In genomic region chr7:28344637-28345036, GRCm38 (mm10) we compare ENCODE assay signal across 8 mouse cellular contexts. TPM values are rescaled to one million over a fixed set of nuclear protein-coding genes. Genes with fewer than 3 reads are reported as not detected.
A peak's percentile ranks its signal among the peaks of the same experiment; 100 is the strongest.
DNase-seq lines count a peak whose midpoint lies in the region; ATAC-seq and TF ChIP-seq lines count a peak whose summit lies in the region.

No protein-coding gene starts in this region.

- DNase-seq in kidney, adult 2 months: peak; percentile 58
- DNase-seq in natural killer cell, adult 2 months (ENCODE audit: low spot score in 2 of 2): peak; percentile 62 to 76
- DNase-seq in thymus, postnatal 25 days: peak; percentile 66

- TF ChIP-seq CTCF in kidney, adult 2 months (conservative IDR thresholded peaks at IDR 0.05; ENCODE audit: insufficient read depth, insufficient read length, low read depth, low read length): peak; percentile 69
- TF ChIP-seq CTCF in ES-Bruce4 (IDR thresholded peaks at IDR 0.05; ENCODE audit: low read depth, low read length): peak; percentile 16
- TF ChIP-seq CTCF in bone marrow, adult 2 months (IDR thresholded peaks at IDR 0.05; ENCODE audit: control insufficient read depth, insufficient read depth, low read length): peak; percentile 58

- H3K4me2 ChIP-seq in kidney, embryonic 15.5 days: no peak overlapping the region
- peak overlapping the region; percentile 14; the same call in 1 of the 2 replicates for H3K4me2 ChIP-seq in limb, embryonic 13.5 days (replicated peaks)

- 5% methylated on average over 4 of the region's 4 CpGs for WGBS in kidney, adult 2 months
- WGBS in kidney, embryonic 15.5 days: 11% methylated on average over 4 of the region's 4 CpGs
- WGBS in bone marrow, adult 2 months: 2% methylated on average over 4 of the region's 4 CpGs
- 4% methylated on average over 4 of the region's 4 CpGs for WGBS in limb, embryonic 13.5 days

- H3K27ac ChIP-seq in kidney, adult 2 months (ENCODE audit: insufficient read depth, low read depth, low read length): no peak overlapping the region
- H3K27ac ChIP-seq in kidney, embryonic 15.5 days: no peak overlapping the region
- no peak overlapping the region for H3K27ac ChIP-seq in ES-Bruce4 (ENCODE audit: insufficient read depth, low read length)
- no peak overlapping the region for H3K27ac ChIP-seq in bone marrow, adult 2 months (ENCODE audit: control insufficient read depth, insufficient read depth, low read depth, low read length, poor library complexity)
- H3K27ac ChIP-seq in limb, embryonic 13.5 days: no peak overlapping the region

- H3K36me3 ChIP-seq in kidney, adult 2 months (ENCODE audit: control insufficient read depth, insufficient read depth, low read length): no peaks in the 10 kb centered on the region
- H3K36me3 ChIP-seq in kidney, embryonic 15.5 days: no peaks in the 10 kb centered on the region
- H3K36me3 ChIP-seq in ES-Bruce4 (ENCODE audit: control insufficient read depth, insufficient read depth, low read length, poor library complexity, severe bottlenecking): no peaks in the 10 kb centered on the region
- H3K36me3 ChIP-seq in limb, embryonic 13.5 days: no peaks in the 10 kb centered on the region

- H3K27me3 ChIP-seq in kidney, adult 2 months (replicated peaks; ENCODE audit: control insufficient read depth, insufficient read depth, low read length): no peaks in the 10 kb centered on the region
- no peaks in the 10 kb centered on the region for H3K27me3 ChIP-seq in kidney, embryonic 15.5 days
- no peaks in the 10 kb centered on the region for H3K27me3 ChIP-seq in ES-Bruce4 (ENCODE audit: control insufficient read depth, insufficient read depth, low read length, poor library complexity, severe bottlenecking)
- no peaks in the 10 kb centered on the region for H3K27me3 ChIP-seq in limb, embryonic 13.5 days

- H3K4me1 ChIP-seq in kidney, adult 2 months (ENCODE audit: control insufficient read depth, insufficient read depth, low read length): 0 out of 2 replicates have a peak, but pooled peaks cover under 1% of the 10 kb centered on the region
- peaks cover 22% of the 10 kb centered on the region for H3K4me1 ChIP-seq in kidney, embryonic 15.5 days
- peaks cover 3% of the 10 kb centered on the region for H3K4me1 ChIP-seq in ES-Bruce4 (ENCODE audit: control insufficient read depth, insufficient read depth, low read length)
- no peaks in the 10 kb centered on the region for H3K4me1 ChIP-seq in bone marrow, adult 2 months (ENCODE audit: control insufficient read depth, insufficient read depth, low read length)
- H3K4me1 ChIP-seq in limb, embryonic 13.5 days: peaks cover 24% of the 10 kb centered on the region

- H3K4me3 ChIP-seq in kidney, adult 2 months (ENCODE audit: insufficient read depth, low read depth, low read length): no peak overlapping the region
- H3K4me3 ChIP-seq in kidney, embryonic 15.5 days (replicated peaks): no peak overlapping the region
- H3K4me3 ChIP-seq in ES-Bruce4 (ENCODE audit: low read depth, low read length): no peak overlapping the region
- no peak overlapping the region for H3K4me3 ChIP-seq in bone marrow, adult 2 months (replicated peaks; ENCODE audit: control insufficient read depth, low read depth, low read length)
- H3K4me3 ChIP-seq in limb, embryonic 13.5 days: no peak overlapping the region

- no peaks in the 10 kb centered on the region for H3K9me3 ChIP-seq in kidney, embryonic 15.5 days (replicated peaks)
- H3K9me3 ChIP-seq in ES-Bruce4 (replicated peaks; ENCODE audit: control insufficient read depth, insufficient read depth, low read length, poor library complexity, severe bottlenecking): no peaks in the 10 kb centered on the region
- no peaks in the 10 kb centered on the region for H3K9me3 ChIP-seq in limb, embryonic 13.5 days

- no peak for TF ChIP-seq POLR2A in kidney, adult 2 months (IDR thresholded peaks at IDR 0.05; ENCODE audit: low read depth, low read length)
- no peak for TF ChIP-seq POLR2A in ES-Bruce4 (IDR thresholded peaks at IDR 0.05; ENCODE audit: insufficient read depth, low read length)
- TF ChIP-seq POLR2A in bone marrow, adult 2 months (IDR thresholded peaks at IDR 0.05; ENCODE audit: borderline replicate concordance, control insufficient read depth, low read depth, low read length): no peak

- ATAC-seq in kidney, embryonic 15.5 days (replicated peaks; ENCODE audit: low FRiP score): no peak
- ATAC-seq in erythroid progenitor cell, adult 5-6 weeks (replicated peaks; ENCODE audit: low FRiP score, poor library complexity, severe bottlenecking): peak; percentile 83
- ATAC-seq in limb, embryonic 13.5 days (ENCODE audit: low FRiP score, low read depth): peak; percentile 34; the same call in 1 of the 2 replicates

- H3K9ac ChIP-seq in kidney, embryonic 15.5 days: no peak overlapping the region
- no peak overlapping the region for H3K9ac ChIP-seq in ES-Bruce4 (ENCODE audit: low read depth, poor library complexity, severe bottlenecking)
- no peak overlapping the region for H3K9ac ChIP-seq in limb, embryonic 13.5 days

- no peak for TF ChIP-seq EP300 in ES-Bruce4 (IDR thresholded peaks at IDR 0.05; ENCODE audit: insufficient read depth, low read depth, low read length)

RNA-seq across cellular contexts. Expression of gene Rps16, which starts 5.8 kb away (rescaled TPM):
- 724 and 951 TPM in 2 replicates for polyA plus RNA-seq in kidney, adult 2 months (2012; rRNA removed)
- polyA plus RNA-seq in kidney, embryonic 15.5 days (2015; fragmentation: Nextera tagmentation; extraction: Ambion mirVana): 995 and 1,159 TPM in 2 replicates
- polyA plus RNA-seq in ES-Bruce4 (2011; ENCODE audit: insufficient read depth, insufficient read length, low read depth, missing spikeins): 1,972 and 2,086 TPM in 2 replicates
- polyA plus RNA-seq in bone marrow, adult 2 months (2011; ENCODE audit: insufficient read depth, insufficient read length, low replicate concordance, missing spikeins): 838 and 1,358 TPM in 2 replicates
- total RNA-seq in erythroid progenitor cell, adult 5-6 weeks (2015; ENCODE audit: low replicate concordance): 892 and 1,114 TPM in 2 replicates
- total RNA-seq in erythroid progenitor cell, adult 5-6 weeks (2017; ENCODE audit: low replicate concordance): 132 and 239 TPM in 2 replicates
- polyA plus RNA-seq in limb, embryonic 13.5 days (2015; fragmentation: Nextera tagmentation; extraction: Ambion mirVana): 908 and 932 TPM in 2 replicates

RNA-seq across cellular contexts. Expression of gene Supt5, which starts 6.1 kb away (rescaled TPM):
- polyA plus RNA-seq in kidney, adult 2 months (2012; rRNA removed): 86.8 and 88.6 TPM in 2 replicates
- 91.0 and 104 TPM in 2 replicates for polyA plus RNA-seq in kidney, embryonic 15.5 days (2015; fragmentation: Nextera tagmentation; extraction: Ambion mirVana)
- 98.4 and 101 TPM in 2 replicates for polyA plus RNA-seq in ES-Bruce4 (2011; ENCODE audit: insufficient read depth, insufficient read length, low read depth, missing spikeins)
- 50.8 and 77.1 TPM in 2 replicates for polyA plus RNA-seq in bone marrow, adult 2 months (2011; ENCODE audit: insufficient read depth, insufficient read length, low replicate concordance, missing spikeins)
- 33.5 and 37.8 TPM in 2 replicates for total RNA-seq in erythroid progenitor cell, adult 5-6 weeks (2015; ENCODE audit: low replicate concordance)
- 34.3 and 43.0 TPM in 2 replicates for total RNA-seq in erythroid progenitor cell, adult 5-6 weeks (2017; ENCODE audit: low replicate concordance)
- 98.8 and 106 TPM in 2 replicates for polyA plus RNA-seq in limb, embryonic 13.5 days (2015; fragmentation: Nextera tagmentation; extraction: Ambion mirVana)

RNA-seq across cellular contexts. Expression of gene Plekhg2, which starts 27.8 kb away (rescaled TPM):
- 13.5 and 14.6 TPM in 2 replicates for polyA plus RNA-seq in kidney, adult 2 months (2012; rRNA removed)
- polyA plus RNA-seq in kidney, embryonic 15.5 days (2015; fragmentation: Nextera tagmentation; extraction: Ambion mirVana): 69.9 and 84.6 TPM in 2 replicates
- polyA plus RNA-seq in ES-Bruce4 (2011; ENCODE audit: insufficient read depth, insufficient read length, low read depth, missing spikeins): 85.5 and 90.1 TPM in 2 replicates
- 15.6 and 26.3 TPM in 2 replicates for polyA plus RNA-seq in bone marrow, adult 2 months (2011; ENCODE audit: insufficient read depth, insufficient read length, low replicate concordance, missing spikeins)
- total RNA-seq in erythroid progenitor cell, adult 5-6 weeks (2015; ENCODE audit: low replicate concordance): 2.1 and 5.8 TPM in 2 replicates
- 1.0 and 3.1 TPM in 2 replicates for total RNA-seq in erythroid progenitor cell, adult 5-6 weeks (2017; ENCODE audit: low replicate concordance)
- polyA plus RNA-seq in limb, embryonic 13.5 days (2015; fragmentation: Nextera tagmentation; extraction: Ambion mirVana): 89.5 and 98.3 TPM in 2 replicates

RNA-seq across cellular contexts. Expression of gene Timm50, which starts 32.8 kb away (rescaled TPM):
- 99.0 and 102 TPM in 2 replicates for polyA plus RNA-seq in kidney, adult 2 months (2012; rRNA removed)
- polyA plus RNA-seq in kidney, embryonic 15.5 days (2015; fragmentation: Nextera tagmentation; extraction: Ambion mirVana): 154 and 160 TPM in 2 replicates
- polyA plus RNA-seq in ES-Bruce4 (2011; ENCODE audit: insufficient read depth, insufficient read length, low read depth, missing spikeins): 70.5 and 76.4 TPM in 2 replicates
- 44.6 and 44.8 TPM in 2 replicates for polyA plus RNA-seq in bone marrow, adult 2 months (2011; ENCODE audit: insufficient read depth, insufficient read length, low replicate concordance, missing spikeins)
- total RNA-seq in erythroid progenitor cell, adult 5-6 weeks (2015; ENCODE audit: low replicate concordance): 15.9 and 16.3 TPM in 2 replicates
- 7.8 and 12.7 TPM in 2 replicates for total RNA-seq in erythroid progenitor cell, adult 5-6 weeks (2017; ENCODE audit: low replicate concordance)
- polyA plus RNA-seq in limb, embryonic 13.5 days (2015; fragmentation: Nextera tagmentation; extraction: Ambion mirVana): 144 and 146 TPM in 2 replicates

RNA-seq across cellular contexts. Expression of gene Zfp36, which starts 35.4 kb away (rescaled TPM):
- 24.6 and 25.5 TPM in 2 replicates for polyA plus RNA-seq in kidney, adult 2 months (2012; rRNA removed)
- polyA plus RNA-seq in kidney, embryonic 15.5 days (2015; fragmentation: Nextera tagmentation; extraction: Ambion mirVana): 16.2 TPM in 2 replicates
- 25.7 and 26.0 TPM in 2 replicates for polyA plus RNA-seq in ES-Bruce4 (2011; ENCODE audit: insufficient read depth, insufficient read length, low read depth, missing spikeins)
- polyA plus RNA-seq in bone marrow, adult 2 months (2011; ENCODE audit: insufficient read depth, insufficient read length, low replicate concordance, missing spikeins): 25.5 and 53.7 TPM in 2 replicates
- 39.8 and 50.5 TPM in 2 replicates for total RNA-seq in erythroid progenitor cell, adult 5-6 weeks (2015; ENCODE audit: low replicate concordance)
- total RNA-seq in erythroid progenitor cell, adult 5-6 weeks (2017; ENCODE audit: low replicate concordance): 3.9 and 6.4 TPM in 2 replicates
- 8.9 and 10.3 TPM in 2 replicates for polyA plus RNA-seq in limb, embryonic 13.5 days (2015; fragmentation: Nextera tagmentation; extraction: Ambion mirVana)

Comparison
In these comparisons a context has a peak if more than half of its experiments do, and no peak if none do; other contexts are left out.
1. CTCF ChIP-seq: peak in every context shown above with its lines; median percentile 69 in kidney, adult 2 months; 58 in bone marrow, adult 2 months; 16 in ES-Bruce4.